ENCODE assay signal across 13 mouse cellular contexts in genomic region chr19:53451388-53451922, GRCm38 (mm10).
A peak's percentile ranks its signal among the peaks of the same experiment; 100 is the strongest.
DNase-seq lines count a peak whose midpoint lies in the region; ATAC-seq lines count a peak whose summit lies in the region.
"Had no signal": no experiment of that assay in that cellular context is flagged by ENCODE, and none has a peak within 500 bp of the region (broad histone marks: within the 10 kb centered on the region; RNA-seq: fewer than 3 reads in every experiment).

No protein-coding gene starts in this region.

- no peaks in the 10 kb centered on the region for H3K36me3 ChIP-seq in hindbrain, embryonic 12.5 days
- no peaks in the 10 kb centered on the region for H3K36me3 ChIP-seq in hindbrain, embryonic 14.5 days (replicated peaks; ENCODE audit: control insufficient read depth, insufficient read depth)
- no peaks in the 10 kb centered on the region for H3K36me3 ChIP-seq in stomach, embryonic 16.5 days (ENCODE audit: control insufficient read depth, insufficient read depth, low read length)
- H3K36me3 ChIP-seq: liver, embryonic 12.5 days had no signal

- H3K9ac ChIP-seq in hindbrain, embryonic 12.5 days, result no peak overlapping the region
- H3K9ac ChIP-seq in hindbrain, embryonic 14.5 days, result no peak overlapping the region
- no peak overlapping the region for H3K9ac ChIP-seq in stomach, embryonic 16.5 days (ENCODE audit: low read length)
- H3K9ac ChIP-seq: liver, embryonic 12.5 days had no signal

- peaks cover 19% of the 10 kb centered on the region for H3K4me1 ChIP-seq in hindbrain, embryonic 12.5 days
- H3K4me1 ChIP-seq in hindbrain, embryonic 14.5 days (replicated peaks; ENCODE audit: control insufficient read depth, insufficient read depth, low read length), result peaks cover 12% of the 10 kb centered on the region
- H3K4me1 ChIP-seq in stomach, embryonic 16.5 days (ENCODE audit: control insufficient read depth, insufficient read depth, low read length), result peaks cover 46% of the 10 kb centered on the region
- H3K4me1 ChIP-seq: megakaryocyte, embryonic 14.5 days had no signal

- no peaks in the 10 kb centered on the region for H3K27me3 ChIP-seq in hindbrain, embryonic 12.5 days
- no peaks in the 10 kb centered on the region for H3K27me3 ChIP-seq in hindbrain, embryonic 14.5 days (ENCODE audit: control insufficient read depth, insufficient read depth, low read length)
- no peaks in the 10 kb centered on the region for H3K27me3 ChIP-seq in stomach, embryonic 16.5 days (ENCODE audit: control insufficient read depth, insufficient read depth, low read length)

- WGBS in hindbrain, embryonic 12.5 days, result 59% methylated on average over 13 of the region's 13 CpGs
- WGBS in hindbrain, embryonic 14.5 days, result 50% methylated on average over 13 of the region's 13 CpGs
- 45% methylated on average over 13 of the region's 13 CpGs for WGBS in stomach, embryonic 16.5 days

- H3K27ac ChIP-seq in hindbrain, embryonic 12.5 days, result 0 out of 2 replicates have a peak overlapping the region, but pooled peaks have one; percentile 1
- H3K27ac ChIP-seq in hindbrain, embryonic 14.5 days, result no peak overlapping the region
- peak overlapping the region; percentile 71 for H3K27ac ChIP-seq in stomach, embryonic 16.5 days (ENCODE audit: low read length)
- H3K27ac ChIP-seq: liver, embryonic 12.5 days had no signal

- no peak overlapping the region for H3K4me3 ChIP-seq in hindbrain, embryonic 12.5 days
- H3K4me3 ChIP-seq in hindbrain, embryonic 14.5 days (replicated peaks; ENCODE audit: low read length), result no peak overlapping the region
- H3K4me3 ChIP-seq in stomach, embryonic 16.5 days (replicated peaks; ENCODE audit: low read length), result no peak overlapping the region
- H3K4me3 ChIP-seq: liver, embryonic 12.5 days had no signal

- no peak for ATAC-seq in hindbrain, embryonic 12.5 days (ENCODE audit: low FRiP score)
- ATAC-seq in hindbrain, embryonic 14.5 days (ENCODE audit: low FRiP score), result no peak
- 0 out of 2 replicates have a peak, but pooled peaks have one; percentile 11 for ATAC-seq in stomach, embryonic 16.5 days (ENCODE audit: insufficient read depth, low FRiP score)
- no peak for ATAC-seq in granulocyte monocyte progenitor cell, adult 5-6 weeks (replicated peaks; ENCODE audit: poor library complexity, severe bottlenecking)
- ATAC-seq: liver, embryonic 12.5 days had no signal

- H3K4me2 ChIP-seq in hindbrain, embryonic 12.5 days (replicated peaks), result no peak overlapping the region
- H3K4me2 ChIP-seq in hindbrain, embryonic 14.5 days (replicated peaks), result no peak overlapping the region
- H3K4me2 ChIP-seq in stomach, embryonic 16.5 days (ENCODE audit: low read depth, low read length), result no peak overlapping the region
- H3K4me2 ChIP-seq: liver, embryonic 12.5 days had no signal

- H3K9me3 ChIP-seq in hindbrain, embryonic 12.5 days (replicated peaks), result no peaks in the 10 kb centered on the region
- H3K9me3 ChIP-seq in hindbrain, embryonic 14.5 days (ENCODE audit: control insufficient read depth, low read length), result no peaks in the 10 kb centered on the region
- no peaks in the 10 kb centered on the region for H3K9me3 ChIP-seq in stomach, embryonic 16.5 days (replicated peaks; ENCODE audit: control insufficient read depth, low read length)
- H3K9me3 ChIP-seq: liver, embryonic 12.5 days; megakaryocyte, embryonic 14.5 days had no signal

- DNase-seq in hindbrain, embryonic 14.5 days (ENCODE audit: low spot score), result no peak
- DNase-seq in right cerebral cortex, adult 2 months (ENCODE audit: low spot score in 2 of 2), result peak; percentile 46 to 55
- no peak for DNase-seq in right cerebral cortex, postnatal 4 days
- DNase-seq in cerebellum, postnatal 10 days, result peak; percentile 69 to 70
- DNase-seq in spleen, adult 12 weeks (ENCODE audit: low spot score), result no peak
- DNase-seq: gastrocnemius, postnatal 10 days; heart, postnatal 14 days; retina, postnatal 1 day had no signal

Comparison
In these comparisons a context has a peak if more than half of its experiments do, and no peak if none do; other contexts are left out.
1. DNase-seq: peak in right cerebral cortex, adult 2 months (2 of 2) and cerebellum, postnatal 10 days (2 of 2); none in hindbrain, embryonic 14.5 days (single experiment), right cerebral cortex, postnatal 4 days (single experiment) and spleen, adult 12 weeks (single experiment).